Mouse (Mus musculus) central nervous system, embryonic 18 days (tissue): Measurements from ENCODE around the gene Trim38. TPM values are rescaled to one million over a fixed set of nuclear protein-coding genes. Genes with fewer than 3 reads are reported as not detected.

Experiments used
- polyA plus RNA-seq: library from polyadenylated mRNA; depleted of rRNA; stranded (reverse); fragments of >200 nt; gene quantifications from 2 replicates; pipeline ENCODE4 v1.2.3, GENCODE M21; 2012; rRNA removed

Gene Trim38
- polyA plus RNA-seq, result 0.04 TPM in 1 of 2 replicates, not detected in the other

DNA sequence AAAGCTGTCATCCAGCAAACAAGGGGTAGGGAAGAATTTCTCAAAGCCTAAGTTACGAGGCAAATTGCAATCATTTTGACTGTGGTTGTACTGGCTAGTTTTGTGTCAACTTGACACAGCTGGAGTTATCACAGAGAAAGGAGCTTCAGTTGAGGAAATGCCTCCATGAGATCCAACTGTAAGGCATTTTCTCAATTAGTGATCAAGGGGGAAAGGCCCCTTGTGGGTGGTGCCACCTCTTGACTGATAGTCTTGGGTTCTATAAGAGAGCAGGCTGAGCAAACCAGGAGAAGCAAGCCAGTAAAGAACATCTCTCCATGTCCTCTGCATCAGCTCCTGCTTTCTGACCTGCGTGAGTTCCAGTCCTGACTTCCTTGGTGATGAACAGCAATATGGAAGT is at the start of gene Trim38:
Trim38 (plus strand) TSS at position 301 of the 400 bp plus-strand sequence.

DNA sequence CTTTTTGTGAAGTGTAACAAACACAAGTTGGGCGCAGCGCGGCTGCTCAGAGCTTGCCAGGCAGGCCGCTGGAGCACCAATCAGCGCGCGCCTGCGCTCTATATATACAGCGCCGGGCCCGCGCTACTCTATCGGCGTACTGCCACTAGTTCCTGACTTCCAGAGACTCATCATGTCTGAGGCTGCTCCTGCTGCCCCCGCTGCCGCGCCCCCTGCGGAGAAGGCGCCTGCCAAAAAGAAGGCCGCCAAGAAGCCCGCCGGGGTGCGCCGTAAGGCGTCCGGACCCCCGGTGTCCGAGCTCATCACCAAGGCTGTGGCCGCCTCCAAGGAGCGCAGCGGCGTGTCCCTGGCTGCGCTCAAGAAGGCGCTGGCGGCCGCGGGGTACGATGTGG is 31.0 kb upstream of the Trim38 start, which contains the start of gene Hist1h1c:
Hist1h1c (plus strand) TSS at position 132 of the 392 bp plus-strand sequence.

DNA sequence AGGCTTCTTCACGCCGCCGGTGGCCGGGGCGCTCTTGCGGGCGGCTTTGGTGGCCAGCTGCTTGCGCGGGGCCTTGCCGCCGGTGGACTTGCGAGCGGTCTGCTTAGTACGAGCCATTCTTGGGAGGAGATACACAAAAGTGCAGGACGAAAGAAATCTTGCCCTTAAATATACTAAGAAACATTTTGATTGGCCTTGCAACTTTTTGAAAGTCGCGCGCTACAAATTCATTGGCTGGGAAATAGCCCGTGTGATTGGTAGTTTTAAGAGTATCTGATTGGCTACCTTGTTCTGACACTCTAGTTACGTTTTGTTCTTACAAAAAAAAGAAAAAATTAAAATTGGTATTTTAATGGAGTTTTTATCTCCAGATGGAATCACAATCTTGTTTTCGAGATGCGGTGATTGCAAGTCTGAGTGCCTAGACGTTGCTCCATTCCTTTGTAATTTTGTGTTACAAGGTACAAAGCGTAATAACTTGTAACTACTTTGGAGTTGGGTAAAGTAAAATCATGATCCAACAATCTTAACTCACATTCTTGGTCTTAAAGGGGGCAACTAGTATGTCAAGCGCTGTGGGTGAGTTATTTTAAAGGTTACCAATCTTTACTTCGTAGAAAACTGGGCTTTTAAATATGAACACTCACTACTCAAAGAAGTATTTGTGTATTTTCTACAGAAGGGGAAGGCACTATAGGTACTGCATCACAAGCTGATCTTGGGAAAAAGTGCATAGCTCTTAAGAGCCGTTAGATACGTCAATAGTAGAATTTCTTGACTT is 24.1 kb upstream of the Trim38 start, which contains the start of gene Hist1h3c:
Hist1h3c (minus strand) TSS at position 222 of the 781 bp plus-strand sequence.

DNA sequence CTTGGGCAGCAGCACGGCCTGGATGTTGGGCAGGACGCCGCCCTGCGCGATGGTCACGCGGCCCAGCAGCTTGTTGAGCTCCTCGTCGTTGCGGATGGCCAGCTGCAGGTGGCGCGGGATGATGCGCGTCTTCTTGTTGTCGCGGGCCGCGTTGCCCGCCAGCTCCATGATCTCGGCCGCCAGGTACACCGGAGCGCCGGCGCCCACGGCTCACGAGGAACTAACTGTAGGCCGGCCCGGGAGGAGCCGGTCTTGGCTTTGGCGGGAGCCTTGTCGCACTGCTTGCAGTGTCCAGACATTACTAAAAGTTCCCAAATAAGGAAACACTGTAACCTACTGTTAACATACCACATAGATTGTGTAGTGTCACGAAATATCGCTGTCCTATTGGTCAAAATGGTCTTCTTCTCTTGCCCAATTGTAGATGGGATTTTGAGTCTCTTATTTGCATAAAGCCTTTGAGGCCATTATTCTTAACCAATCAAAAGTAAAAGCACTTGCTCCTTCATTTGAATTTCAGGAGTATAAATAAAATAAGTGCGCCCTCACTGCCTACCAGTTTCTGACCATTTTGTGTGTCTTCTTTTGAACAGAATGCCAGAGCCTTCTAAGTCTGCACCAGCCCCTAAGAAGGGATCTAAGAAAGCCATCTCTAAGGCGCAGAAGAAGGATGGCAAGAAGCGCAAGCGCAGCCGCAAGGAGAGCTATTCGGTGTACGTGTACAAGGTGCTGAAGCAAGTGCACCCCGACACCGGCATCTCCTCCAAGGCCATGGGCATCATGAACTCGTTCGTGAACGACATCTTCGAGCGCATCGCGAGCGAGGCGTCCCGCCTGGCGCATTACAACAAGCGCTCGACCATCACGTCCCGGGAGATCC is 23.3 kb upstream of the Trim38 start, which contains the start of gene Hist1h2bb:
Hist1h2bb (plus strand) TSS at position 534 of the 880 bp plus-strand sequence.

DNA sequence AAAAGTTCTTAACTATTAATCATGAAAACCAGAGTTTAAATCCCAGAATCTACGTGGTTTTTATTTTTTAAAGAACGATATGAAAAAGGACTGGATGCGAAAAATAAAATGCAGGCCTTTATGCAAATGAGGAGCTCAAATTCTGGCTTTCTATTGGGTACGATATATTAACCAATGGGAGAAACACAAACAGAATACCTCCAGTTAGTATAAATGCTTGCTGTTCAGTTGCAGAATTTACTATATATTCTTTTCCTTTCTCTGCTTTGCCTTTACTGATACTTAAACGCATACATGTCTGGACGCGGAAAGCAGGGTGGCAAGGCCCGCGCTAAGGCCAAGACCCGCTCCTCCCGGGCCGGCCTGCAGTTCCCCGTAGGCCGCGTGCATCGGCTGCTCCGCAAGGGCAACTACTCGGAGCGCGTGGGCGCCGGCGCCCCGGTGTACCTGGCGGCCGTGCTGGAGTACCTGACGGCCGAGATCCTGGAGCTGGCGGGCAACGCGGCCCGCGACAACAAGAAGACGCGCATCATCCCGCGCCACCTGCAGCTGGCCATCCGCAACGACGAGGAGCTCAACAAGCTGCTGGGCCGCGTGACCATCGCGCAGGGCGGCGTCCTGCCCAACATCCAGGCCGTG is 18.8 kb upstream of the Trim38 start, which contains the start of gene Hist1h2ab:
Hist1h2ab (plus strand) TSS at position 288 of the 639 bp plus-strand sequence.

DNA sequence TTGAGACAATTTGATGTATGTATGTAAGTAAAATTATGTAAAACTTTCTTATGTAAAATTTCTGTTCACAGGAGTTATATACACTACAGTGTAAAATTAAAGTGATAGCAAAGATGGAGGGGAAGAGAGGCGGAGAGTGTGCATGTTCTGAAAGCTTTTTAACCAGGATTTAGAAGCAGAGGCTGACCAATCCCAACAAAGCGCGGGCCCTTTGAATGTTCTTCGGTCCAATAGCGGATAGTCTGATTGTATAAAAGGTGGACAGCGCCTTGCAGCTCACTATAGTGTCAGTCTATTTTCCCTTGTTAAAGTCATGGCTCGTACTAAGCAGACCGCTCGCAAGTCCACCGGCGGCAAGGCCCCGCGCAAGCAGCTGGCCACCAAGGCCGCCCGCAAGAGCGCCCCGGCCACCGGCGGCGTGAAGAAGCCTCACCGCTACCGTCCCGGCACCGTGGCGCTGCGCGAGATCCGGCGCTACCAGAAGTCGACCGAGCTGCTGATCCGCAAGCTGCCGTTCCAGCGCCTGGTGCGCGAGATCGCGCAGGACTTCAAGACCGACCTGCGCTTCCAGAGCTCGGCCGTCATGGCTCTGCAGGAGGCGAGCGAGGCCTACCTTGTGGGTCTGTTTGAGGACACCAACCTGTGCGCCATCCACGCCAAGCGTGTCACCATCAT is 17.5 kb upstream of the Trim38 start, which contains the start of gene Hist1h3b:
Hist1h3b (plus strand) TSS at position 201 of the 675 bp plus-strand sequence.

DNA sequence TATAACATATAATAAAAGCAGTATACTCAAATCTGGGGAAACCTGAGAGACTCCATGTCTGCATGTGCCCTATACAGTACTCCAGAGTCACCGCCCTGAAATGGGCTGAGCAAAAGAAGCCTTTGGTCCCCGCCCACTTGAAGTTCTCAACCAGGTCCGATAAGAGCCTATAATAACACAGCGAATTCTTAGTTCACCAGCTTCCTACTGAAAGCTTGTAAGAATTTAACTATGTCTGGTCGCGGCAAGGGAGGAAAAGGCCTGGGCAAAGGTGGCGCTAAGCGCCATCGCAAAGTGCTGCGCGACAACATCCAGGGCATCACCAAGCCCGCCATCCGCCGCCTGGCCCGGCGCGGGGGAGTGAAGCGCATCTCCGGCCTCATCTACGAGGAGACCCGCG is 12.9 kb upstream of the Trim38 start, which contains the start of gene Hist1h4b:
Hist1h4b (plus strand) TSS at position 224 of the 400 bp plus-strand sequence.

DNA sequence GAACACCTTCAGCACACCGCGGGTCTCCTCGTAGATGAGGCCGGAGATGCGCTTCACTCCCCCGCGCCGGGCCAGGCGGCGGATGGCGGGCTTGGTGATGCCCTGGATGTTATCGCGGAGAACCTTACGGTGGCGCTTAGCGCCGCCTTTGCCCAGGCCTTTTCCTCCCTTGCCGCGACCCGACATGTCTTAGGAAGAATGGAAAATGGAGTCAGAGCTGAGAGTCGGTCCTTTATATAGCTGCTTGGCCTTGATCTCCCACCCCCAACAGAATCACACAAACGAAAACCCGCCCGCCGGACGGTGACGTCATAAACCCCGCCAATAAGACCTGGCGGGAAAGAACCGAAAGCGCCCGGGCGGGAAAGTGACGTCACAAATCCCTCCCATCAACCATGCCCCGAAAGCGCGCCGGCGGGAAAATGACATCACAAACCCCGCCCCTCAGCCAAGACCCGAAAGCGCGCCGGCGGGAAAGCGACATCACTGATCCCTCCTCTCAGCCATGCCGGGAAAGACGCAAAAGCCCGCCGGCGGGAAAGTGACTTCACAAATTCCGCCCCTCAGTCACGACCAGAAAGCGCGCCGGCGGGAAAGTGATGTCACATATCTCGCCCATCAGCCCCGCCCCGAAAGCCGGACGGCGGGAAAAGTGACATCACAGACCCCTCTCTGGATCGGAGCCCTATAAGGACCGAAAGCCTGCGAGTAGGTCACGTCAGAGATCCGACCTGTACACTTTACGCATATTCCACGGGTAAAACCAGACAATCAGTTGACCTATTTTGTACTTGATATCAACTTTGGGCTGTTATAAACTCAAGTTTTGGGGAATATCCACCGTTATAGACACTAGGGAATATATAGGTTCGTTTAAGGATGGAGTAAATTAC is 8.5 kb upstream of the Trim38 start, which contains the start of gene Hist1h4a:
Hist1h4a (minus strand) TSS at position 259 of the 893 bp plus-strand sequence.

DNA sequence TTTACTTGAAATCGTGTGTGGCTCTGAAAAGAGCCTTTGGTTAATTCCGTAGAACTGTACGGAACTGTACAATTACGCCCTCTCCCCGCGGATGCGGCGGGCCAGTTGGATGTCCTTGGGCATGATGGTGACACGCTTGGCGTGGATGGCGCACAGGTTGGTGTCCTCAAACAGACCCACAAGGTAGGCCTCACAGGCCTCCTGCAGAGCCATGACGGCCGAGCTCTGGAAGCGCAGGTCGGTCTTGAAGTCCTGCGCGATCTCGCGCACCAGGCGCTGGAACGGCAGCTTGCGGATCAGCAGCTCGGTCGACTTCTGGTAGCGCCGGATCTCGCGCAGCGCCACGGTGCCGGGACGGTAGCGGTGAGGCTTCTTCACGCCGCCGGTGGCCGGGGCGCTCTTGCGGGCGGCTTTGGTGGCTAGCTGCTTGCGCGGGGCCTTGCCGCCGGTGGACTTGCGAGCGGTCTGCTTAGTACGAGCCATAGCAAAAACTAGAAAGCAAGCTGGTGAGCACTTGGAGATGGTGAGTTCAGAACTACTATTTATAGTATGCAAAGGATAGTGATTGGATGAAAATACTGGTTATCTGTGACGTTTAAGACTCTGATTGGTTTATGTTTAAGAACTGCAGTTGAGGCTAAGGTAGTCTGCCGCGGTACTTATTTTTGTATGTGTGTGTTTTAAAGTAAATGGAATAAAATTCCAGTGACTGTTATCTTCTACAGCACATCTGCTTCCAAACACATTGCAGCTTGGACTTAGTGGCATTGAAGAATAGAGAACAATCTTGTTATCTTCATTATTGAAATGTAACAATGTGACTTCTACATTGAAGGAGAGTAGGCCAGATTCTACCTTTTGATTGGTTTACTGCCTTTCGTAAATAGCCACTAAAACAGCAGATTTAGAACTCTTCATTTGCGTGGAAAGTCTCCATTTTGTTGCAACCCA is 7.6 kb upstream of the Trim38 start, which contains the start of gene Hist1h3a:
Hist1h3a (minus strand) TSS at position 516 of the 951 bp plus-strand sequence.

DNA sequence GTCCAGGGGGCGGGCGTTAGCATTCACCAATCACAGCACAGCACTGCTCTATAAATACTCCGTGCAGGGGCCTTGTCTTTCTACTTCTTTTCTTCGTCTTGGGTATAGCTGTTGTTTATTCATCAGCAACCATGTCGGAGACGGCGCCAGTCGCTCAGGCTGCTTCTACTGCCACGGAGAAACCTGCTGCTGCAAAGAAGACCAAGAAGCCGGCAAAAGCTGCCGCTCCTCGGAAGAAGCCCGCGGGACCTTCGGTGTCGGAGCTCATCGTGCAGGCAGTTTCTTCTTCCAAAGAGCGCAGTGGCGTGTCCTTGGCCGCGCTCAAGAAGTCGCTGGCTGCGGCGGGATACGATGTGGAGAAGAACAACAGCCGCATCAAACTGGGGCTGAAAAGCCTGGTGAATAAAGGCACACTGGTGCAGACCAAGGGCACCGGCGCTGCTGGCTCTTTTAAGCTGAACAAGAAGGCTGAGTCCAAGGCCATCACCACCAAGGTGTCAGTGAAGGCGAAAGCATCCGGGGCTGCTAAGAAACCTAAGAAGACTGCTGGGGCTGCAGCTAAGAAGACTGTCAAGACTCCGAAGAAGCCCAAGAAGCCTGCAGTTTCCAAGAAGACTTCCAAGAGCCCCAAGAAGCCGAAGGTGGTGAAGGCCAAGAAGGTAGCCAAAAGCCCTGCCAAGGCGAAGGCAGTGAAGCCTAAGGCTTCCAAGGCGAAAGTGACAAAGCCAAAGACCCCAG is 6.0 kb upstream of the Trim38 start, which contains the start of gene Hist1h1a:
Hist1h1a (plus strand) TSS at position 81 of the 738 bp plus-strand sequence.

DNA sequence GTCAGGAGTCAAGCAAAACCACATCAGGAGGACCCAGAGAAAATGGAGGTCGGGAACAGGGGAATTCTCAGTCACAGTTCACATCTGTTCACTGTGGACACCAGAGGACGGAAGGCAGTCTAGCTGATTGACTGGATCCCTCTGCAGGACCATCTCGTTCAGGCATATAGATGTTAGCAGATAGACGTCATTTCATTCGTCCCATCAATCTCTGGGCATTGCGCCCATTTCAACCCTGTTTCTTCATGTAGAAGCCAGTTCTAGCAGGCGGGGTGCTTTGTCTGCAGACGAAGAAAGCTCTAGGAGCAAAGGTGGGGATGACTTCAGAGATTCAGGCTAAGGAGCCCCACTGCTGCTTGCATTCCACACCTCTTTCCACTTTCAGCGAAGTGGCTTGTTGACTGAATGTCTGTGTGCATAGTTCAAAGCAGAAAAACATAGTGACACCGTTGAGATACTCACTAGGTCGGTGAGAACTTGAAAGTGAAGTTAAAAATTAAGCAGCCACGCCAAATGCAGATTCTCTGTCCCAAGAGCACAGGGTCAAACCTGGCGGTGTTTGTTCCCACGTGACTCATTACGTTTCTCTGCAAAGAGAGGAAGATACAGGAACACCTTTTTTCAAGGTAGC is 36.8 kb downstream of the Trim38 start, which contains the start of gene Slc17a2:
Slc17a2 (plus strand) TSS at position 572 of the 631 bp plus-strand sequence.

DNA sequence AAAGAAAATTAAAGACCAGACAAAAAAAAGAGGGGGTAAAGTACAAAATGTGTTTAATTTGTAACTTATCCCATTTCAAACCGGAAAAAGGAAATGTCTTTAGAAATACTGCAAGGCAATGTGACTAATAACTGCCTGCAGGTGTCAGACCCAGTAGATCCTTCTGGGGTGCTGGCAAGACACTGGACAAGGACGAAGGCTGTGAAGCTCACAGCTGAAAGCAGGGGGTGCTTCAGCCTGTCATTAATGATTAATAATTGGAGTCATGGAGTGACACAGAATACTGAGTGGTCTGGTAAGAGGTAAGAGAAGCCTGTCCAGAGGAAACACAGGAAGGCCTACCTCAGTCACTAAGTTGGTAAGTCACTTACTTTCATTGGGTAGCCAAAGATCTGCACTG is 69.6 kb downstream of the Trim38 start, which contains the start of gene Slc17a3:
Slc17a3 (plus strand) TSS at position 127 of the 400 bp plus-strand sequence.

Other genes starting within 250 kb of the Trim38 start
- gene Hist1h4h, start 238.9 kb upstream of the Trim38 start, polyA plus RNA-seq, result 10.2 and 10.6 TPM in 2 replicates
- 47.4 and 62.7 TPM in 2 replicates for gene Hist1h2af, start 236.0 kb upstream of the Trim38 start, polyA plus RNA-seq
- gene Hist1h3g, start 234.5 kb upstream of the Trim38 start, polyA plus RNA-seq, result 2.2 and 4.8 TPM in 2 replicates
- 0.52 and 0.80 TPM in 2 replicates for gene Hist1h2bh, start 226.5 kb upstream of the Trim38 start, polyA plus RNA-seq
- 0.48 and 0.52 TPM in 2 replicates for gene Hist1h3f, start 225.9 kb upstream of the Trim38 start, polyA plus RNA-seq
- 4.7 and 5.8 TPM in 2 replicates for gene Hist1h4f, start 218.3 kb upstream of the Trim38 start, polyA plus RNA-seq
- gene Hist1h1d, start 216.7 kb upstream of the Trim38 start, polyA plus RNA-seq, result 0.14 and 0.15 TPM in 2 replicates
- gene Hist1h3e, start 207.5 kb upstream of the Trim38 start, polyA plus RNA-seq, result 5.6 and 7.2 TPM in 2 replicates
- gene Hist1h2ae, start 198.7 kb upstream of the Trim38 start, polyA plus RNA-seq, result 4.4 and 4.5 TPM in 2 replicates
- gene Hist1h2bg, start 198.5 kb upstream of the Trim38 start, polyA plus RNA-seq, result 7.1 and 9.6 TPM in 2 replicates
- 2.3 and 2.6 TPM in 2 replicates for gene Hist1h2bf, start 195.7 kb upstream of the Trim38 start, polyA plus RNA-seq
- gene Hist1h2ad, start 195.5 kb upstream of the Trim38 start, polyA plus RNA-seq, result 1.6 and 1.8 TPM in 2 replicates
- gene Hist1h3d, start 194.2 kb upstream of the Trim38 start, polyA plus RNA-seq, result 4.3 and 5.6 TPM in 2 replicates
- 1.9 and 2.8 TPM in 2 replicates for gene Hist1h4d, start 188.3 kb upstream of the Trim38 start, polyA plus RNA-seq
- 1.2 and 1.5 TPM in 2 replicates for gene Hist1h2be, start 148.8 kb upstream of the Trim38 start, polyA plus RNA-seq
- 1.8 and 1.9 TPM in 2 replicates for gene Hist1h1e, start 147.4 kb upstream of the Trim38 start, polyA plus RNA-seq
- 0.62 and 0.67 TPM in 2 replicates for gene Hist1h2ac, start 86.0 kb upstream of the Trim38 start, polyA plus RNA-seq
- gene Hist1h2bc, start 85.7 kb upstream of the Trim38 start, polyA plus RNA-seq, result 32.4 and 40.3 TPM in 2 replicates
- gene Hist1h1t, start 74.1 kb upstream of the Trim38 start, polyA plus RNA-seq, result not detected in 2 replicates
- 2.6 and 3.4 TPM in 2 replicates for gene Hist1h4c, start 71.5 kb upstream of the Trim38 start, polyA plus RNA-seq
- 1.5 and 2.0 TPM in 2 replicates for gene Hfe, start 59.1 kb upstream of the Trim38 start, polyA plus RNA-seq
- gene Hist1h1c, start 31.1 kb upstream of the Trim38 start, polyA plus RNA-seq, result 12.8 and 15.6 TPM in 2 replicates
- 3.9 and 4.1 TPM in 2 replicates for gene Hist1h3c, start 24.3 kb upstream of the Trim38 start, polyA plus RNA-seq
- 1.9 and 2.7 TPM in 2 replicates for gene Hist1h2bb, start 23.2 kb upstream of the Trim38 start, polyA plus RNA-seq
- 6.3 and 6.8 TPM in 2 replicates for gene Hist1h2ab, start 18.8 kb upstream of the Trim38 start, polyA plus RNA-seq
- 7.5 and 8.8 TPM in 2 replicates for gene Hist1h3b, start 17.6 kb upstream of the Trim38 start, polyA plus RNA-seq
- gene Hist1h4b, start 12.9 kb upstream of the Trim38 start, polyA plus RNA-seq, result 4.9 and 7.8 TPM in 2 replicates
- gene Hist1h4a, start 8.7 kb upstream of the Trim38 start, polyA plus RNA-seq, result 2.3 and 3.4 TPM in 2 replicates
- 5.1 and 5.4 TPM in 2 replicates for gene Hist1h3a, start 7.5 kb upstream of the Trim38 start, polyA plus RNA-seq
- gene Hist1h1a, start 6.2 kb upstream of the Trim38 start, polyA plus RNA-seq, result 0.66 and 1.8 TPM in 2 replicates
- gene Slc17a2, start 37.1 kb downstream of the Trim38 start, polyA plus RNA-seq, result 0.01 TPM in 1 of 2 replicates, not detected in the other
- 0.01 and 0.05 TPM in 2 replicates for gene Slc17a3, start 69.5 kb downstream of the Trim38 start, polyA plus RNA-seq
- 0.03 TPM in 1 of 2 replicates, not detected in the other for gene Slc17a1, start 97.8 kb downstream of the Trim38 start, polyA plus RNA-seq
- not detected in 2 replicates for gene Slc17a4, start 145.1 kb downstream of the Trim38 start, polyA plus RNA-seq
- not detected in 2 replicates for gene Hist1h2ba, start 164.2 kb downstream of the Trim38 start, polyA plus RNA-seq
- not detected in 2 replicates for gene Hist1h2aa, start 164.5 kb downstream of the Trim38 start, polyA plus RNA-seq
- gene Scgn, start 221.3 kb downstream of the Trim38 start, polyA plus RNA-seq, result 1.5 and 2.6 TPM in 2 replicates